Mouse (Mus musculus): ENCODE results near the gene Anxa4. TPM values are rescaled to one million over a fixed set of nuclear protein-coding genes. Genes with fewer than 3 reads are reported as not detected.

The Anxa4 gene
- polyA plus RNA-seq, 1 experiment from 2014 or later: 137 TPM

DNA sequence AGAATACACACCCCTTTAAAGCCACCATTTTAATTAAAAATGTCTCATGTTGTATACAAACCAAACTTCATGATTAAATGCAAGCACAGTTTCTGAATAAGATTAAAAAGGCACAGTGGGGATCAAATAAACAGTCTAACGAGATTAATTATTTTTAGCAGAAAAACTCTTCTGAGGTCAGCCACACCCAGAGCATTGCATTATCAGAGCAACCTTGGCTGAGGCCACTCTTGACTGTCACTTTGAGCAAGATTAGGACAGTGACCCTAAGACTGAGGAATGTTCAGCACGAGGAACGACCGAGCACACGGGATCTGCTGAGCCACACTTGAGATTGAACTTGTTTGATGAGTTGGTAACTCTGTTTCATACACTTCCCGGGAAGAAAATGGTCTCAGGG is 56.6 kb downstream of the Anxa4 start:
- Histone ChIP-seq H3K36me3 (peaks cover 3% of the 10 kb centered on the region; the same call in 1 of the 2 replicates), H3K4me2 (no peak overlapping the region), H3K9ac (no peak overlapping the region), H3K27me3 (replicated peaks) (no peaks in the 10 kb centered on the region), H3K4me1 (0 out of 2 replicates have a peak, but pooled peaks cover 3% of the 10 kb centered on the region), H3K4me3 (replicated peaks) (no peak overlapping the region), H3K9me3 (no peaks in the 10 kb centered on the region), H3K27ac (no peak overlapping the region)
- ATAC-seq (ENCODE audit: insufficient read depth, low FRiP score, low read depth): no peak
- WGBS: 62% methylated on average over 6 of the region's 6 CpGs

DNA sequence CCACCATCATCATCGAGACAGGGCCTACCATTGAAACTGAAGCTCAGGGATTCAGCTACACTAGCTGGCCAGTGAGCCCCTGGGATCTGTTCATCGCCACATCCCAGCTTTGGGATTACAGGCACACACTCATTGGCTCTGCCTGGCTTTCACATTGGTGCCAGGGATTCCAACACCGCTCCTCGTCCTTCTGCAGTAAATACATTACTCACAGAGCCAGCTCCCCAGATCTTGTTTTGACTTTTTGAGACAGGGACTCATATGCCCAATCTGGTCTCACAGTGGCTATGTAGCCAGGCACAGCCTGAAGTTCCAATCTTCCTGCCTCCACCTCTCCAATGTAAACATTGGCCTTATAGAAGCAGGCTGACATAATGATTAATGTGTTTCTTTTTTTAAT is 57.1 kb downstream of the Anxa4 start:
- H3K36me3 ChIP-seq: no peaks in the 10 kb centered on the region
- H3K27ac ChIP-seq: no peak overlapping the region
- H3K4me3 ChIP-seq (replicated peaks): no peak overlapping the region
- ATAC-seq (ENCODE audit: insufficient read depth, low FRiP score, low read depth): no peak
- H3K9ac ChIP-seq: no peak overlapping the region
- WGBS: 79% methylated on average over 4 of the region's 4 CpGs
- no peak overlapping the region for H3K4me2 ChIP-seq
- no peaks in the 10 kb centered on the region for H3K9me3 ChIP-seq
- H3K27me3 ChIP-seq (replicated peaks): no peaks in the 10 kb centered on the region
- 0 out of 2 replicates have a peak, but pooled peaks cover 3% of the 10 kb centered on the region for H3K4me1 ChIP-seq

DNA sequence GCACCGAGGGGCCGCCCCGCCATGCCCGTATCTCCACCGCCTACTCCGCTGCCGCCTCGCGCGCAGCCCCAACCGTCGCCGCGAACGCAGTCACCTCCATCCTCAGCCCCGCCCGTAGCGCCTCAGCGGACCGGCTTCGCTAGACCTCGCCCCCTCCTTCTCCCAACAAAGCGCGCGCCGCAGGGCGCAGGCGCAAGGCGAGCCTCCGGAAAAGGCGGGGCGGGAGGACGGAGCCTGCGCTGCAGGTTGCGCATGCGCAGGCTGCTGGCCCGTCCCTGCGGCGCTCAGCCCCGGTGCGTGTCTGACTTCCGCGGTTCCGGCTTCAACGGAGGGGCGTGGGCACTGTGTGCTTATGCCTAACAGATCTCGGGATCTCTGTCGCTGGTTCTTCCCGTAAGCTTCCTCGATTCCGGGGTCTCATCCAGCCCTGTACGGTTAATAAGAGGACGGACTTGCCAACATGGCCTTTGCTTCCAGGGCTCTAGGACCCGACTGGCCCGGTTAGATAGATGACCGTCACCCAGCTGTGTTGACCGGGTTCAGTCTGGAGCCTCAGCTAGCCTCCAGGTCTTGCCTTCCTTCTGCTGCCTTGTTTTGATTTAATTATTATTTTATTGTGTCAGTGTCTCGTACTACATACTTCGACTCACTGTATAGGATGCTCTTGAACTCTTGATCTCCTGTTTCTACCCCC is 60.1 kb downstream of the Anxa4 start, which contains the start of gene Gmcl1:
Gmcl1 (minus strand) TSS at position 201 of the 694 bp plus-strand sequence.
- Histone ChIP-seq H3K9ac (peak within 1 kb of the TSS; percentile 82), H3K9me3 (no peaks in the 10 kb centered on the region), H3K4me3 (replicated peaks) (peak within 1 kb of the TSS; percentile 91), H3K36me3 (no peaks in the 10 kb centered on the region), H3K27me3 (replicated peaks) (no peaks in the 10 kb centered on the region), H3K27ac (peak within 1 kb of the TSS; percentile 68), H3K4me2 (peak within 1 kb of the TSS; percentile 98), H3K4me1 (0 out of 2 replicates have a peak, but pooled peaks cover 6% of the 10 kb centered on the region)
- peak; percentile 97 for ATAC-seq (ENCODE audit: insufficient read depth, low FRiP score, low read depth)
- under 1% methylated on average over 59 of the region's 59 CpGs for WGBS

DNA sequence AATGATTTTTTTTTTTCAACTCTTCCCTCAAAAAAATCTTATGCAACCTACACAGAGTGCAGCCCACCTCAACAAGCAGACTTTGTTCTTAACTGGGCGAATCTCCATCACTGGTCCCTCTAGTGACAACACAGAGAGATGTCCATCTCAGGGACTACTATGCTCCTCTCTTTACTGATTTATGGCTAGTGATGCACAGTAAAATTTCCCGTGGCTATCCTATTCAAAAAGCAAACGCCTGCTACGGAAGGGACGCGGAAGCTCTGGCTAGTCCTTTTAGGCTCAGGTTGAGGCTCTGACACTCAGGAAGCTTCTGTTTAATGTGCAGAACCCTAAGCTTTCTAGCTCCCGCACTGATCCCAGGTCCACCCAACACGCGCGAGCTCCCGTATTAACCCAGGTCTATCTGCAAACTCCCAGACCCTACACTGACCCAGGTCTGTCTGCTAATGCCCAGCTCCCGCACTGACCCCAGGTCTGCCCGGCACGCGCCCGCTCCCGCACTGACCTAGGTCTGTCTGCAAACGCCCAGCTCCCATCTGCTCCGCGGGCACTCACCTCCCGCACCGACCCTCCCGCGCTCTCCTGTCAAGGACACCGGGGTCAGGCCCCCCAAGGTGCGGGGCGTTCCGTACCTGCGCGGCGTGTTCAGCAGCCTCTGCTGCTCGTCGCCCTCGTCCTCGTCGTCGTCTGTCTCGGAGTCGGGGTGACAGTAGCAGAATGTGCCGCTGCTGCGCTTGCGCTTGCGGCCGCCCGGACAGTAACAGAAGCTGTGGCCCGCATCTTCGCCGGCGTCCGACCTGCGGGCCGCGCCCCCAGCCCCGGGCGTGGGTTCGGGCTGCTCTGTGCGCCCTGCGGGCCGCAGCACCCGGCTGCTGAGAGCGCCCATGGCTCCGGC is 60.9 kb downstream of the Anxa4 start:
- ATAC-seq (ENCODE audit: insufficient read depth, low FRiP score, low read depth): peak; percentile 33; the same call in 1 of the 2 replicates

DNA sequence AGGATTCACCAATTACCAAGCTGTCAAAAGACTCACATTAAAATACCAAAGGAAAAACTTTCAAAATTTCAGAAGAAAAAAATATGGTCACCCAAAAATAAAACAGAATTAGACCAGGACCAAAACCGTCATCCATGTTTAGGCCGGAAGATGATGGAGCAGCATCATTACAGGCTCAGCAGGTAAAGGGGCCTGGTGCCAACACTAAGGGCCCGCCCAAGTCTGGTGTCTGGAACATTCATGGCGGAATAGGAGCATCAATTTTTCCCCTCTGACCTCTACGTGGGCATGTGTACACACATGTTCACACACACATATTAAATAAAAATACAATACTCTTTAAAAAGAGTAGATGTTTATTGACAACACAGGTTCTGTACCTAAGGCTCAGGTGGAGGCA is 64.7 kb downstream of the Anxa4 start:
- 92% methylated on average over 5 of the region's 5 CpGs for WGBS
- Histone ChIP-seq H3K9me3 (no peaks in the 10 kb centered on the region), H3K4me3 (replicated peaks) (no peak overlapping the region)

More for the DNA sequence above, 60.9 kb downstream of the Anxa4 start:
- no peaks in the 10 kb centered on the region for H3K27me3 ChIP-seq (replicated peaks)
- H3K4me3 ChIP-seq (replicated peaks): peak overlapping the region; percentile 91
- H3K9me3 ChIP-seq: no peaks in the 10 kb centered on the region
- under 1% methylated on average over 62 of the region's 62 CpGs for WGBS
- H3K27ac ChIP-seq: peak overlapping the region; percentile 55
- peak overlapping the region; percentile 82 for H3K9ac ChIP-seq
- no peaks in the 10 kb centered on the region for H3K36me3 ChIP-seq
- 0 out of 2 replicates have a peak, but pooled peaks cover 6% of the 10 kb centered on the region for H3K4me1 ChIP-seq
- peak overlapping the region; percentile 98 for H3K4me2 ChIP-seq

DNA sequence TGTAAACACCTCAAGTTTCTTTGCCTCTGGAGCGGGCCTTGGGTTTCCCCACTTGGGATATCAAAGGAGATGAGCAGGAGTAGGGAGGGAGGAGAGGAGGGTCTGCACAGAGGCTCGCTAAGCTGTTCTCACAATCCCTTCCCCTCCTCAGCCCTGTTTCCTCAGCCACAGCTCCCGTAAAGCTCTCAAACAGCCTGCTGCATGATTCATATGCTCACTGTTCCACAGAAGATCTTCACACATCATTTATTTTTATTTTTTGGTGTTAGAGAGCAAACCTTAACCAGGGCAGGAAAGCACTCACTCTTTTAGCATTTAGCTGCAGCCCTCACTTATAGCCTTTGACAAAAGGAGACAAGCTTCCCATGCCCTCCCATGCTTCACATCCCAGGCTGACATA is 71.4 kb downstream of the Anxa4 start:
- no peaks in the 10 kb centered on the region for H3K4me1 ChIP-seq
- H3K9ac ChIP-seq: no peak overlapping the region
- 0 out of 2 replicates have a peak, but pooled peaks cover 6% of the 10 kb centered on the region for H3K36me3 ChIP-seq
- ATAC-seq (ENCODE audit: insufficient read depth, low FRiP score, low read depth): no peak
- H3K4me2 ChIP-seq: no peak overlapping the region
- H3K9me3 ChIP-seq: no peaks in the 10 kb centered on the region
- no peaks in the 10 kb centered on the region for H3K27me3 ChIP-seq (replicated peaks)
- H3K27ac ChIP-seq: no peak overlapping the region
- 84% methylated on average over 3 of the region's 3 CpGs for WGBS
- H3K4me3 ChIP-seq (replicated peaks): no peak overlapping the region

More for the DNA sequence above, 64.7 kb downstream of the Anxa4 start:
- Histone ChIP-seq H3K4me2 (no peak overlapping the region), H3K27ac (no peak overlapping the region), H3K9ac (no peak overlapping the region), H3K36me3 (no peaks in the 10 kb centered on the region), H3K4me1 (0 out of 2 replicates have a peak, but pooled peaks cover 6% of the 10 kb centered on the region), H3K27me3 (replicated peaks) (no peaks in the 10 kb centered on the region)
- no peak for ATAC-seq (ENCODE audit: insufficient read depth, low FRiP score, low read depth)

DNA sequence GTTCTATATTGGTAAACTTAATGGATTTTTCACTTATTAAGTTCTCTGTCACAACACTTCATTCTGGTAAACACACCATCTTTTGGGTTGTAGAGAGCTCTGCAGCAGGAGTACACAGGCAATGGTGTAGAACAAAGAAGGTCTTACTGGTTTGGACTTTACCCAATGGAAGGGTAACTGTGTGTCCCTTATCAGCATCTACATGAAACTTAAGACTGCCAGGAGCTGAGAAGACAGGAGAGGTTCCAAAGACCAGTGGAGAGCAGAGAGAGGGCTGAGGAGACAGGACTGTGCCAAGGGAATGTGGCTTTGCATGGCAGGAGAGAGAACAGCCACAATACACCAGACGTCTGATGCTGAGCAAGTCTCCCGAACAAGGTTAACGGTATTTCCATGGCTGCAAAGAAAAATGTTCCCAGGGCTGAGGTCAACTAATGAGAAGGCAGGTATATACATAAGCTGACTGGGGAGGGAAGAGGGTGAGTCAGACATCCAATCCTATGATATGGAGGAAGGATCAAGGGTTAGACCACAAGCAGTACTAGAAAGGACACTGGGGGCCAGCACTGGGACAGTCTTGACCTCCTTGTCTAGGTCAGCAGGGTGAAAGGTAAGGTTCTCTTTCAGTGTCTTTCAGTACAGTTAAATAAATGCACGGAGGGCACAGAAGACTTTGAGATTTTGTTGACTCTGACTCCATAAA is 85.2 kb downstream of the Anxa4 start:
- Histone ChIP-seq H3K36me3 (peaks cover 18% of the 10 kb centered on the region), H3K27ac (no peak overlapping the region), H3K9me3 (no peaks in the 10 kb centered on the region), H3K4me3 (replicated peaks) (no peak overlapping the region), H3K27me3 (replicated peaks) (no peaks in the 10 kb centered on the region), H3K4me1 (no peaks in the 10 kb centered on the region), H3K9ac (no peak overlapping the region), H3K4me2 (no peak overlapping the region)
- no peak for ATAC-seq (ENCODE audit: insufficient read depth, low FRiP score, low read depth)
- WGBS: 77% methylated on average over 4 of the region's 4 CpGs

DNA sequence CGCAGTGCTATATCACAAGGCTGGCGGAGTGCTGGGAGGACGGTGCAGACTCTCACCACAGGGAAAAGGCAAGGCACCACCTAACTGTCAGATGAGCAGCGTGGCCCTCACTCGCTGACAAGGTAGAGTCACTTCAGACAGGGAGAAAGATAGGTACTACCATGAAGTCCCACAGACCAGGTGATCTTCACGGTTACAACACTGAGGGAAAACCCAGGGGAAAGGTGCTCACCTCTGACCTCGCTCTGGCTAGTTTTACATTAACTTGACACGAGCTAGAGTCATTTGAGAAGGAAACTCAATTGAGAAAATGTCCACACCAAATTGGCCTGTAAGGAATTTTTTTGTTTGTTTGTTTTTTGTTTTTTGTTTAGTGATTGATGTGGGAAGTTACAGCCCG is 90.8 kb downstream of the Anxa4 start:
- H3K4me1 ChIP-seq: no peaks in the 10 kb centered on the region
- no peak overlapping the region for H3K4me3 ChIP-seq (replicated peaks)
- H3K4me2 ChIP-seq: no peak overlapping the region
- H3K36me3 ChIP-seq: peaks cover 41% of the 10 kb centered on the region; the same call in 1 of the 2 replicates
- H3K9ac ChIP-seq: no peak overlapping the region
- no peaks in the 10 kb centered on the region for H3K9me3 ChIP-seq
- no peak for ATAC-seq (ENCODE audit: insufficient read depth, low FRiP score, low read depth)
- WGBS: 80% methylated on average over 9 of the region's 9 CpGs
- no peaks in the 10 kb centered on the region for H3K27me3 ChIP-seq (replicated peaks)
- H3K27ac ChIP-seq: no peak overlapping the region

DNA sequence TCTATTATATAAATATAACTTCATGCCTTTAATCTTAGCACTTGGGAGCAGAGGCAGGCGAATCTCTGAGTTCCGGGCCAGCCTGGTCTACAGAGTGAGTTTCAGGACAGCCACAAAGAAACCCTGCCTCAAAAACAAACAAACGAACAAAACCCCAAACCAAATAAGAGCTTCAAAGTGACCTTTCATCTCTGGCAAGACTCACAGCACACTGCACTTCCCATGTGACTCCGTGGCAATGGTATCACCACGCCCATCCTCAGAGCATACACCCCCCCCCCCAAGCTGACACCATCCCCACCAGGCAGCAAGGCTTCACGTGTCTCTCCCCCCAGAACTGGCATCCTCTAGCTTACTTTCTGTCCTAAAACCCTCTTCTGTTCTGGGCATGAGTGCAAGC is 95.5 kb downstream of the Anxa4 start:
- H3K27ac ChIP-seq: no peak overlapping the region

DNA sequence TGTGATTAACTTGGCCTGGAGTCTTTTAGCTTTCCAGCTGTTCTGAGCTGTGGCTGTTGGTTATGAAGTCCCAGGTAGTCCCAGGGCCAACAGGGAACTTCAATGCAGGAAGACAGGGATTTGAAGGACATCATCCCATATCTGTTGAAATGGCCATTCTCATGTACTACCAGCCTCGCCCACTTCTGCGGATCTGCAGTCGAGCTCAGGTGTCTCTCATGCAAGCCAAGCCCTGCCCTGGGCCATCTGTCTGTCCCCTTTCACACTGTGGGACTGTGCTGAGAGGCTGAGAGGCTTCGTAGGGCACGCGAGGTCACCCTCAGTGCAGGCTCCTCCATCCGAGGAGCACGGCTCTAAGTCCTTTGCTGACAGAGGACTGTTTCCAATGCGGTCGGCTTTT is 97.2 kb downstream of the Anxa4 start:
- H3K27ac ChIP-seq: no peak overlapping the region
- no peaks in the 10 kb centered on the region for H3K27me3 ChIP-seq (replicated peaks)
- no peak overlapping the region for H3K9ac ChIP-seq
- no peak overlapping the region for H3K4me2 ChIP-seq
- no peaks in the 10 kb centered on the region for H3K4me1 ChIP-seq
- peaks cover 35% of the 10 kb centered on the region for H3K36me3 ChIP-seq
- no peak overlapping the region for H3K4me3 ChIP-seq (replicated peaks)
- WGBS: 86% methylated on average over 10 of the region's 10 CpGs
- no peaks in the 10 kb centered on the region for H3K9me3 ChIP-seq
- ATAC-seq (ENCODE audit: insufficient read depth, low FRiP score, low read depth): no peak

More for the DNA sequence above, 95.5 kb downstream of the Anxa4 start:
- Histone ChIP-seq H3K4me2 (no peak overlapping the region), H3K27me3 (replicated peaks) (no peaks in the 10 kb centered on the region), H3K9me3 (no peaks in the 10 kb centered on the region), H3K36me3 (peaks cover 41% of the 10 kb centered on the region), H3K9ac (no peak overlapping the region), H3K4me1 (no peaks in the 10 kb centered on the region), H3K4me3 (replicated peaks) (no peak overlapping the region)
- 76% methylated on average over 6 of the region's 6 CpGs for WGBS
- ATAC-seq (ENCODE audit: insufficient read depth, low FRiP score, low read depth): no peak

DNA sequence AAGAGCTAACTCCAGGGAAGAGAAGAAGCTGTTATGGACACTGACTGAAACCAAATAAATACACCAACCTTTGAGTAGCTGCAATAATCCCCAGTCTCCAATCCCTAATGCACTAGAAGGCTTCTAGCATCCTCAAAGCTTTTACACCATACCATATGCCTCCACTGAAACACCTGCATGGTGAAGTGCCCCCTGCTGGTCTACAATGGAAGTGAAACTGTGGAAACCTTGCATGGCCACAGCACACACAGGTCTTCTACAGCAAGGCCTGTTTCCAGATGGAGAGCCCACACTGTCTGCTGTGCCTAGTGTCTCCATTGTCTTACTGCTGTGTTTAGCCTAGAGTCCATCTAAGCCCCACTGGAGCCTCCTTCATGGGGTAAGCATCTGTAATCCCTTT is 98.9 kb downstream of the Anxa4 start:
- Histone ChIP-seq H3K36me3 (peaks cover 28% of the 10 kb centered on the region), H3K4me2 (no peak overlapping the region), H3K27me3 (replicated peaks) (no peaks in the 10 kb centered on the region), H3K4me1 (no peaks in the 10 kb centered on the region), H3K9ac (no peak overlapping the region), H3K27ac (no peak overlapping the region), H3K9me3 (no peaks in the 10 kb centered on the region), H3K4me3 (replicated peaks) (no peak overlapping the region)
- ATAC-seq (ENCODE audit: insufficient read depth, low FRiP score, low read depth): no peak

All from stomach, embryonic 15.5 days (tissue).